Mouse (Mus musculus) forelimb bud, embryonic 11.5 days (tissue): ENCODE measurements around the gene Slc16a1.
"Not testable (repeated sequence)": the region's sequence is repeated elsewhere in the genome, so short reads cannot be mapped to it uniquely, and the experiment has no call there.

Experiments used
- DNase-seq: peaks from one replicate; pipeline ENCODE4 v3.0.0-alpha.2; 2012; ENCODE audit warnings: low read depth, low spot score

Gene Slc16a1

GRCm38 (mm10) chr3:104638932-104639748, 672 bp downstream of the Slc16a1 start:
- DNase-seq, result peak; percentile 69

- no peak for DNase-seq
Measured at GRCm38 (mm10) chr3:104639749-104640368, 1.4 kb downstream of the Slc16a1 start.

DNA sequence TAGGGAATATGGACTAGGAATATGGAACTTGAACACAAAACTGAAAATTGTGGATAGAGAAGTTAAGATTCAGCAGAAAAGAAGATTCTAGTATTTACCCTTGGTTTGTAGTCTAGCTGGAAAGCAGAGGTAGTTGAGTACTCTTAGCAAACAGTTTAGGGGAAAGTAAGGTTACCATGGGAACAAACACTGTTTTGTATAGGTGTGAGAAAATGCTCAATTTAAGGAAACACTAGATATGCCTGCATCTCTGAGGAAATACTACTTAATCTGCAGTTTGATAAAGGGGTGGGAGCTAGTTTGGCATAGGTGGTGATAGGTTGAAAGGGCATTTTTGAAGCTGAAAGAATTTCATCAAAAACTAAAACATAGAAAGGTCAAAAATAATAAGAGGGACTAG, 2.4 kb downstream of the Slc16a1 start:
- no peak for DNase-seq

GRCm38 (mm10) chr3:104641313-104641712, 2.8 kb downstream of the Slc16a1 start:
- DNase-seq, result no peak

DNA sequence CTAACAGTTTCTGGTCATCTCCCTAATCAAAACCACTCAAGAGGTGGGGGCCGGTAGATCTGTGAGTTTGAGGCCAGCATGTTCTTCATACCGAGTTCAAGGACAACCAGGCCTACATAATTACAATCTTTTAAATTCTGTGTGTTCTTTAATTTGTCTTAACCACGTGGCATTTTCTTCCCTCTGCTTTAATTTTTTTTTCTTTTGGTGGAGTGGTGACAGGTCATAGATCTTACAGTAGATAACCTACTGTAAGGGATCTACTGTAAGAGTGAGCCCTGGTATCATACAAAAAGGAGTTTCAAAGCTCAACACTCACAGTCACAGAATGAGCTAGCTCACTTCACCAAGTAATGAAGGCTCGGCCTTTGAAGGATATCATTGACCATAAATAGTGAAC, 4.6 kb downstream of the Slc16a1 start:
- DNase-seq, result no peak

GRCm38 (mm10) chr3:104643810-104644270, 5.4 kb downstream of the Slc16a1 start:
- peak; percentile 61 for DNase-seq

DNA sequence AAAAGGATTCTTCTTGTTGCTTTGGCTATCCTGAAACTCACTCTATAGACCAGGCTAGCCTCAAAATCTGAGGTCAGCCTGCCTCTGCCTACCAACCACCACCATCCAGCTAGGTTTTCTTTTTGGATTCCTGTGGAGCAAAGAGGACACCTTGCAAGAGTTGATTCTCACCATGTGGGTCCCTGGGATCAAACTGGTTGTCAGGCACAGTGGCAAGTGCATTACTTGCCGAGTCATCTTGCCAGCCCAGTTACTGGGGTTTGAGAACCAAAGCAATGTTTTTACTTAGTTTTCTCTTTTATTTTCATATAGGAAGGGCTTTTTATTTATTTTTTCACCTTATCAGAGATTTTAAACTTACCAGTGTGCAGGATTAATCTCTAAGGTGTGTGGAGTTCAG, 5.9 kb downstream of the Slc16a1 start:
- DNase-seq, result no peak

DNA sequence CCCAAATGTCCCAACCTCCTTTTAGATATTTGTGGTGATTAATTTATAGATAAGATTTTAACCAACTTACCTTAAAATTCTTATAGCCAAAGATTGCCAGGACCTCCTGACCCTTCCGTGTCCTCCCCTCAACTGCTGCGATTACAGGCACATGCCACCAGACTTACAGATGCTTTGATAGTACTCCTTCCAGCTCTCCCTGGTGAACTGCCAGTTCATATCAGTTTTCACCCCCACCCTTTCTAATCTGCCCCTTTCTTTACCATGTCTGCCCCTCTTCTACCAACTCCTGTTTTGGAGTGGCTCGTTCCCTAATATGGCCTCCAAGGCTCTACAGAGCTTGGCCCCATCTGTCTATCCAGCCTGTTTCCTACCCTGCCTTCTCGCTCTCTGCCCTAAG, 15.8 kb downstream of the Slc16a1 start:
- no peak for DNase-seq

GRCm38 (mm10) chr3:104654921-104655320, 16.5 kb downstream of the Slc16a1 start:
- DNase-seq, result no peak

DNA sequence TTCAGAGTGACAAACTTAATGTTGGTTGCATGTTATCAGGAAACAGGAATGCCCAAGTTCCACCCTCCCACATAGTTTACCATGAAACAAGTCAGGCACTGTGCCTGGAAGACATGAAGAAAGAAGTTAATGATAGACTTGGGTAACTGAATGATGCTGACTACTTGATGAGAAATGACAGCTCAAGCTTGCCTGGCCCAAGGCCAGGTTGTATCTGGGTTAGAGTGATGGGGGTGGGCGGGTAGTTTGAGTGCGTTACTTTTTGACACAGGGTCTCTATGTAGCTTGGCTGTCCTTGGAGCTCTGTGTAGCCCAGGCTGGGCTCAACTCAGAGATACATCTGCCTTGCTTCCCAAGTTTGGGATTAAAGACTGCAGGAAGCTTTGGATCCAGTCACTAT, 20.2 kb downstream of the Slc16a1 start:
- DNase-seq, result no peak

GRCm38 (mm10) chr3:104659758-104660157, 21.3 kb downstream of the Slc16a1 start:
- no peak for DNase-seq

DNA sequence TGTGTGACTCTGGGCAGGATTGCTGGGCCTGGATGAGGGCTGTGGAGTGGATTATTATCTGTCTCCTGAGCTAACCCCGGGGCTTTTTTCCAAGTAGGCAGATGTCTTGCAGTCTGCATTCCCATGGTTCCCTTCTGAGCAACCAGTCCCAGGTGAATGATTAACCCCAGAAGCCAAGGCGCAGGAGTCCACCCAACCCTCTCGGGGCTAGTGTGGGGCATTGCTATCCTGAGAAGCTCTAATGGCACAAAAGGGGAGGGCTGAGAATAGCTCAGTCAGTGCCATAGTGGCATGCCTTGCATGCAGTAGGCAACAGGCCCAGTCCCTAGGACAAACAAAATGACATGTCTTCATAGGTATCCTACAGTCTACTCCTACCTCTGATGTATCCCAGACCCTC, 22.1 kb downstream of the Slc16a1 start:
- no peak for DNase-seq

DNA sequence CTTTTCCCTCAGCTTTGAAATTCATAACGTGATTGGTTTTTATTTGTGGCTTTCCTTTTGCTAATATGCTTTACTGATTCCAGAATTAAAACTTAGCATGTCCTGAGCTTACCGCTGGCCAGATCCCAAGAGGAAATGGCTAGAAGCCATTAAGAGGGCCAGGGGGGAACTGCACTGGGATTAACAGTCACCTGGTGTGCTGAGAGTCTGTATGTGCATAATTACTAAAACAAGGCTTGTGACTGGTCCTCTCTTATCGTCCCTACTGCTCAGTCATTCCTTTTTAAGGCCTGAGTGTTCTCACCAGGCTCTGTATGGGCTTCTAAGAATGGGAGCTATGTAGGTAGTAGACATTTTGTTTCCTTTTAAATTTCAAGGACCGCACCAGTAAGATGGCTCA, 23.5 kb downstream of the Slc16a1 start:
- DNase-seq, result no peak

GRCm38 (mm10) chr3:104662926-104663325, 24.5 kb downstream of the Slc16a1 start:
- no peak for DNase-seq

GRCm38 (mm10) chr3:104666950-104667349, 28.5 kb downstream of the Slc16a1 start:
- no peak for DNase-seq

DNA sequence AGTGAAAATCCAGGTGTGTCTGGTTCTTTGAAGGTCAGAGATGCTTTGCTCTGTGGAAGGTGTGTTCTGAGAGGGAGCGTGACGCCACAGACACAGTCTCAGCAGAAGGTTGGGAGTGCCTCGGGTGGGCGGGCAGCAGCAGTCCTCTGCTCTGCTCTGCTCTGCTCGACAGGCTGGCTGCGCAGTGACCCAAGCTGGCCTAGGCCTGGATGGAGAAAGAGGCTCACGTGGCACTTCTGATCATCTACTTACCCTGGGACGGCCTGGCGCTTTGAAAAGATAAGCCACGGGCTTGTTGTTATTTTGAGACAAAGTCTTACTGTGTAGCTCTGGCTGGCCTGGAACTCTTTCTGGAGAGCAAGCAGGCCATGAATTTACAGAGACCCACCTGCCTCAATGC, 29.0 kb downstream of the Slc16a1 start:
- no peak for DNase-seq

DNA sequence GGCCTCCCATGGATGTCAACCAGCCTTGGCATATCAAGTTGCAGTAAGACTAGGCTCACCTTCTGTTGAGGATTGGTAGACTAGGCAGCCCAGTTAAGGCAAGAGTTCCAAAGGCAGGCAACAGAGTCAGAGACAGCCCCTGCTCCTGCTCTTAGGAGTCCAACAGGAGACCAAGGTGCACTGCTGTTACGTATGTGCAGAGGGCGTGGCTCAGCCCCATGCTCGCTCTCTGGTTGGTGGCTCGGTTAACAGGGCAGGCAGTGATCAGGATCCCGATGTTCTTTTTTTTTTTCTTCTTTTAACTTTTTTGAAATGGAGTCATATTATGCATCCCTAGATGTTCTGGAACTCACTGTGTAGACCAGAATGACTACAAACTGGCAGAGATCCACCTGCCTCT, 30.5 kb downstream of the Slc16a1 start:
- no peak for DNase-seq

GRCm38 (mm10) chr3:104669856-104670182, 31.4 kb downstream of the Slc16a1 start:
- DNase-seq, result no peak

GRCm38 (mm10) chr3:104670183-104671020, 31.9 kb downstream of the Slc16a1 start:
- DNase-seq, result not testable (repeated sequence)

DNA sequence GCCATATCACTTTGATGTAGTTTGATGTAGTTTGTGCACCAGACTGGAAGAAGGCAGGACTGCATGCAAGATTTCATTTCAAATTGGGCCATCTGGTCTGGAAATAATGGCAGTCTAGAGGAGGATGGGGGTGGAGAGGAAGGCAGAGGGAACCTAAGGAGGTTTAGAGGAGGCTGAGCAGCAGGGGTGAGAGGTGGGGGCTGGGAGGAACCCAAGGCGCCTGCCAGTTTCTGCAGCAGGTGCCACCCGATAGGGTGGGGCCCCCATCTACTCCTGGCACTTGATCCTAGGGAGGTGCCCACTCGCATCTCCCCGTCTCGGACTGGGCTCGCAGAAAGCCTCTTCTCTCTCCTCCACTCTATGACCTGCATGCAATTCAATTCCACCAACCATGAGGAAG, 33.1 kb downstream of the Slc16a1 start:
- DNase-seq, result no peak

- DNase-seq, result no peak
Measured at GRCm38 (mm10) chr3:104672041-104672440, 33.6 kb downstream of the Slc16a1 start.

GRCm38 (mm10) chr3:104673642-104674328, 35.3 kb downstream of the Slc16a1 start:
- DNase-seq, result no peak
